Mouse (Mus musculus) cortical plate, adult 2 months (tissue): ENCODE measurements around the gene Rsrc1. TPM values are rescaled to one million over a fixed set of nuclear protein-coding genes. Genes with fewer than 3 reads are reported as not detected.

Experiments used
- H3K27ac ChIP-seq: fragments of 200-500 bp; 2 replicates; pipeline ENCODE4 v1.5.1; 2012; ENCODE audit warnings: low read length, control low read depth, inconsistent platforms; ENCODE audit not compliant: insufficient read depth
- H3K4me1 ChIP-seq: fragments of 200-500 bp; 2 replicates; pipeline ENCODE4 v1.6.1; 2011; ENCODE audit warnings: low read length; ENCODE audit not compliant: control insufficient read depth, insufficient read depth
- H3K4me3 ChIP-seq: fragments of 200-500 bp; 2 replicates; pipeline ENCODE4 v1.5.1; 2011; ENCODE audit warnings: mild to moderate bottlenecking, low read length, control low read depth; ENCODE audit not compliant: insufficient read depth
- CTCF ChIP-seq: fragments of 200-500 bp; IDR thresholded peaks from 2 replicates; pipeline ENCODE4 v1.5.1; 2011; ENCODE audit warnings: mild to moderate bottlenecking, control low read depth, low read length; ENCODE audit not compliant: insufficient read depth; ENCODE audit errors: extremely low read depth
- POLR2A ChIP-seq: fragments of 200-500 bp; IDR thresholded peaks from 2 replicates; pipeline ENCODE4 v1.6.1; 2011; ENCODE audit warnings: mild to moderate bottlenecking, low read length, control low read depth; ENCODE audit not compliant: insufficient read depth; ENCODE audit errors: extremely low read depth
- polyA plus RNA-seq: library from polyadenylated mRNA; depleted of rRNA; stranded (reverse); fragments of >200 nt; gene quantifications from 2 replicates; pipeline ENCODE4 v1.2.3, GENCODE M21; 2012; rRNA removed

The Rsrc1 gene
- 20.5 TPM in 2 replicates for polyA plus RNA-seq

DNA sequence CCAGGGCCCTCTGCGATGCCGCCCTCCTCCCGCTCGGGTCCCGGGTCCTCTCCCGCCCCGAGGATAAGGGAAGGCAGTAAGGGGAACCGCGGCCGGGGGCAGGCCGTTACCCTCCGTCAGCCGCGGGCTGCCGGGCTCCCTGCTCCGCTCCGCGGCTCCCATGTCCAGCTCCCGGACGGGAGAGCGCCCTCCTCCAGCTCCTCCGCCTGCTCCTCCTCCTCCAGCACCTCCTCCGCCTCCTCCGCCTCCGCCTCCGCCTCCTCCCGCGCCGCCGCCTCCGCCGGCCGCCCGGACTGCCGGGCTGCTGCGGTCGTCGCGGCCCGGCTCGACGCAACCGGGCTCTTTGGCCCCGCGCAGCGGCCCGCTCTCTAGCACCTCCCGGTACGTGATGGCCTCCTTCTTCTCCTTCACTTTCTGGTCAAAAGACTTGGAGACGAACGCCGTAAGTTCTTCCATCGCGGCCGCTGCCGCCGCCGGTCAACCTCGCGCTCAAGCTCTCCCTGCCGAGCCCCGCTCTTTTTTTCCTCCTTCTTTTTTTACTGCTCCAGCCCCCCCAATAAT is at the start of gene Rsrc1:
TSS of gene Rsrc1 (plus strand) at position 290 of the 561 bp plus-strand sequence.
- Histone ChIP-seq H3K4me1 (no peaks in the 10 kb centered on the region), H3K27ac (no peak within 1 kb of the TSS), H3K4me3 (no peak within 1 kb of the TSS)
- TF ChIP-seq CTCF (no peak), POLR2A (no peak)

DNA sequence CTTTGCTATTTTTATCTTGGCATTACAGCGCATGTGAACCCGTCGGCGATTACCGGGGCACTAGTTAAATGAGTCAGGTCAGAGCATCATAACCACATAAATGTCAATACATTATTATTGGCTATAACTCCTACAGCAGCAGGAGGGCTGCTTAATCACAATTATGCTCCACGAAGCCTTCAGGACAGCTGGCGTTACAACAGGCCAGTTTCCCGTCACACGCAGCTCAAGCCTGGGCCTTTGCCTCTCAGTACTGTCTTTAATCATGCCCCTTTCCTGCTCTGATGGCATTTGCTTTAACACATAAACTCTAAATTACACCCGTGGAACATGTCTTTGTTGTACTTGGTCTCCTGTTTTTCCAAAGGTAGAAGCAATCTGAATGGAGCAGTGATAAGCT is 41.5 kb upstream of the Rsrc1 start:
- no peak overlapping the region for H3K27ac ChIP-seq
- TF ChIP-seq POLR2A (no peak), CTCF (no peak)
- no peak overlapping the region for H3K4me3 ChIP-seq
- H3K4me1 ChIP-seq, result no peaks in the 10 kb centered on the region

DNA sequence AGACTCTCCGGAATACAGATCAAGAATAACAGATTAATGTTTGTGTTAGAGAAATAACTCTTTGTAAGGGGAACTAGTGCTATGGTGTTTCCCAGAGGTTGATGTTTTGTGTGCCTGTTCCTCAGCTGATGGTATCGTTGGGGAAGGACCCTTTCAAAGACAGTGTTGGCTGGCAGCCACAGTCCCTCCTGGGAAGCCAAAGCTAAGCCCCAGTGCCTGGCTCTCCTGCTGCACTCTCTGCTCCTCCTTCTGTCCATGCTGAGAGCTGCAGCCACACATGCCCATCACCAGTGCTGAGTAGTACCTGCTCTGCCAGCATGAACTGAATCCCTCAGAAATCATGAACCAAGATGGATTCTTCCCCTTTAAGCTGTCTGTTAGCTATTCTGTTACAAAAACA is 26.1 kb upstream of the Rsrc1 start:
- TF ChIP-seq CTCF (no peak), POLR2A (no peak)
- H3K4me3 ChIP-seq, result no peak overlapping the region
- no peaks in the 10 kb centered on the region for H3K4me1 ChIP-seq
- H3K27ac ChIP-seq, result no peak overlapping the region

DNA sequence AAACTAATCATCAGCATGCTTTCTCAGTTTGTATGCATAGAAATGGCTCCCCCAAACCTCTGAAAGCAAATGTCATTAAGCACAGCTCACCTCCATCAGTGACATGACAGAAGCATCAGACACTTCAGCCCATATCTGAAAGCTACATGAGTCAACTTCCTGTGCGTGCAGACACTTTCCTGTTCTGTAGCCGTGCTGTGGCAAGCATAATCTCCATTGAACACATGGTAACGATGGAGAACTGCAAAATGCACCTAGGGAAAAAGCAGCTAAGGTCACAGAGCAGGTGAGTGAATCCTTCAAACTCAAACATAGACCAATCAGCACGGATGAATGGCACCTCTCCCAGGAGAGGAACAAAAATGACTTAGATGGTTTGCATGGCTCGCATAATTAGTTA is 21.2 kb upstream of the Rsrc1 start:
- Histone ChIP-seq H3K4me3 (no peak overlapping the region), H3K27ac (no peak overlapping the region), H3K4me1 (no peaks in the 10 kb centered on the region)
- TF ChIP-seq CTCF (no peak), POLR2A (no peak)

DNA sequence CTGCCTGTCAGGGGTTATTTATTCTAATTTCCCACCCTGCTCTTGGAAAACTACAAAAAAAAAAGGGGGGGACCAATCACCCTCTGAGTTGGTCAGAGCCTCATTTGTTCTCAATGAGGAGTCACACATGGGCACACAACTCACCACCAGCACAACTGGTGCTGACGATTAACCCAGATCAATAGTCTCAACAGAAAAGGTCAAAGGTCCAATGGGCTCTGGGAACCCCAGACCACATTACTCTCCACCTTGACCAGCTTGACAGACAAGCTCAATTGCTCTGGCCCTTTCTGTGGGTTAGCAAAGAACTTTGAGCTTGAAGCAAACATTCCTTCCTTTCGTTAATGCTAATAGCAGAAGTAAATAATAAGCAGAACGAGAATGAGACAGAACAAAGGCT is 16.3 kb upstream of the Rsrc1 start:
- no peak overlapping the region for H3K4me3 ChIP-seq
- no peak overlapping the region for H3K27ac ChIP-seq
- TF ChIP-seq CTCF (no peak), POLR2A (no peak)
- no peaks in the 10 kb centered on the region for H3K4me1 ChIP-seq

DNA sequence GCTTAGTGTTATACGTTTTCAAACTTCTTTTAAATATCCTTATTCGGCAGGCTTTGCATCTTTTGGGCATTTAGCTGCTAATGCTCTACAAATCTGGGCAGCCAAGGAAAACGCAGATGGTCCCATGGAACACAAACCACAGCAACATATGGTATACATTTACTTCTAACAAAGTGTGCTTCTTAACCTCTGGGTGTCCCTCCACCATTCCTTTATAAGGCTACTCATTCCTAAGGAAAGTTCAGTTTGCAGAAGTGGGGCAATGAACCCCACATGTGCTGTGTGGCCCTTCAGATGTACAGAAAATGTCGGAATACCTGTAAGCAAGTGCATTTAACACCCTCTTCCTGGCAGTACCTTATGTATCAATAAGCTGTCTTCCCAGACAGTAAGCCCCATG is 13.7 kb upstream of the Rsrc1 start:
- TF ChIP-seq POLR2A (no peak), CTCF (no peak)
- H3K4me1 ChIP-seq, result no peaks in the 10 kb centered on the region

DNA sequence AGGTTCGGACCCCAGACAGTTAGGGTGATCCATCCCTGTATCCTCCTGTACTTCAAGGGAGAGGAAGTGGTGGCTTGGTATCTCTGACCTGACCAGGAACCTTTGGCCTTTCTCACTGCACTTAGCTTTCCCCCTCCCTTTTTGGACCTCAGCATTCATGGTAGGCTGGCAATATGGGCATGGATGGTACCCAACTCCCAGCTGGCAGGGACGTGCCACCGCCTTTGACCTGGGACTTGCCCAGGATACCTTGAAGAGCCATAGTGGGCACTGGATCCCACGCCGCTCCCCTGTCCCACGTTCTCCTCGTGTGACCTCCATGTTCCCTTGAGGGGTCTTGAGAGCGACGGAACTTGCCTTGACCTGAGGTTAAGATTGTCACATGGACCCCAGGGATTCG is 10.9 kb upstream of the Rsrc1 start:
- Histone ChIP-seq H3K4me3 (no peak overlapping the region), H3K27ac (no peak overlapping the region), H3K4me1 (no peaks in the 10 kb centered on the region)
- no peak for TF ChIP-seq POLR2A
- TF ChIP-seq CTCF, result no peak

More for the DNA sequence above, 13.7 kb upstream of the Rsrc1 start:
- Histone ChIP-seq H3K27ac (no peak overlapping the region), H3K4me3 (no peak overlapping the region)

DNA sequence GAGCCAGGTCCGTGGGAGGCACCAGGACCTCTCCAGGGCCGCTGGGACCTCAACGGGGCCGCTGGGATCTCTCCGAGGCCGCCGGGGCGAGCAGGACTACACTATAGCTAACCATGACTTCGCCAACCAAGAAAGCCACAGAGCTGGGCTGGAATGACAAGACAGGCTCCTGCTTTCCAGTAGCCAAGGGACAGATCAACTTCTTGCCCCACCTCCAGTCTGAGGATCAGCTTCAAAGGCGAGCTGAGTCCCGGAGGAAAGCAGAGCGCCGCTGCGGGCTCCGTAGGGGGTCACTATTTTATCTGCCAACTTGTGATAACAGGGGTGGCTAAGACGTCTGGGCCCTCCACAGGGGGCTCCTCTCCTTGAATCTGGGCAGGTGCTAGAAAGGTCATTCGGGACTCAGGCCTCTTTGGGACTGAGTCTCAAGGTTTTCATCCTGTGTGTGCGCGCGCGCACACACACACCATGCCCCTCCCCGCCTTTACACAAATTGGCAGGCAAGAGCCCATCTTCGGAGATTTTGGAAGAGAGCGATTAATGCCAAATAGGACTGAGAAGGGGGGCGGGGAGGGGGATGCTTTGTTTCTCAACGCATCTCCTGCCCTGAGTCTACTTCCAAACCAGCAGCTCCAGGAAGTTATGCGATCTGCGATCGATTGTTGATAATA is 10.4 kb upstream of the Rsrc1 start:
- no peak overlapping the region for H3K27ac ChIP-seq
- no peaks in the 10 kb centered on the region for H3K4me1 ChIP-seq
- TF ChIP-seq CTCF (no peak), POLR2A (no peak)
- no peak overlapping the region for H3K4me3 ChIP-seq

DNA sequence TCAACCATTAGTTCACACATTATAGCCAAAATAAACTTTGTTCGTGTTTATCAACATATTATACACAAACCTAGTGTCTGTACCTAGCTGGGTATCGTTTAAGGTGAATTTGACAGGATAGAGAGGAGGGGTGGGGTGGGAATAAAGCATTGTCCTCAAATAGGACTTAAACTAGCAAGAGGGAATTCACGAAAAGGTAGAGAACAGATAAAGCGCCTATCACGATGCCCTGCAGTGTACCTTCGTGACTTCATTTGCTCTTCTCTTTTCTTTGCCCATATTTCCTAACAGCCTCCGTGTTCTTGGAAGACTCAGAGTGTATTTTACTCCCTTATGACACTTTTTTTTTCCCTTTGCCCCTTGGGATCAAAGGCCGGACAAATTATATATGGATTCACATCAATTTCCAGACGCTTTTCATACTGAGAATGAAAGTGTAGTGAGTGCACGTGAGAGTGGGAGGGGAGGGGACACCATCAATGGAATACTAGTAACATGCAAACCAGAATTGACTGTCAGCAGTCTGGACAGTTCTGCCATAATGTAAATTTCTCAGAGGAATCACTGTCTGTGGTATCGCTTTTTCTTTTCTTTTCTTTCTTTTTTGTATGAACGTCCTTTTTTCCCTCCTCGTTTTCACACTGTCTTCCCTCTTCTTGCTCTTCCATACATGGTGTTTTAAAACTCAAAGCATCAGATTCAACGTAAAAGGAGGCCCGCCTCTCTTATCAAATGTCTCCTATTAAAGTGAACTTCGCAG is 8.8 kb upstream of the Rsrc1 start:
- no peaks in the 10 kb centered on the region for H3K4me1 ChIP-seq
- H3K27ac ChIP-seq, result no peak overlapping the region
- no peak overlapping the region for H3K4me3 ChIP-seq
- no peak for TF ChIP-seq POLR2A
- TF ChIP-seq CTCF, result no peak

DNA sequence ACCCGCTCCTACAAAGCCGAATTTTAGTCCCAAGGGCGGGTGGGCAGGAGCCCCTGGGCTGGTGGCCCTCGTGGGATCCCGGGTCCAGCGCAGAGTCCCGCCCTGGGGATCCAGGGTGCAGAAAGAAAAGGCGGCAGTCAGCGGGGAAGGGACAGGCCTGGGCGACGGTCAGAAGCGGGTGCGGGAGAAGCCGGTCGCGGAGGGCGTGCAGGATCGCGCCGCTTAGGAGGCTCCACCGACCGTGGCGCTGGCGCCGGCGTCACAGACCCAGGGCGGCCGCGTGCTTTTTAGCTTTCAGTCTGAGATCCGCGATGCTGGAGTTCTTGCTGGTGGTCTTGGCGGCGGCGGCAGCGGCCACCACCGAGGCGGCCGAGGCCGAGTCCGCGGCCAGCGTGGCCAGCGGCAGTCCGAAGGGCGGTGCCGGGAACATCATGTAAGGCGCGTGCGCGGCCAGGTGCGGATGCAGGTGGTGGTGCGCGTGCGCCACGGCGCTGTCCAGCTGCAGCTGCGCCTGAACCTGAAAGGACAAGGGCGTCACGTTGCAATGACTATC is 7.7 kb upstream of the Rsrc1 start:
- TF ChIP-seq POLR2A (no peak), CTCF (no peak)
- Histone ChIP-seq H3K27ac (no peak overlapping the region), H3K4me3 (no peak overlapping the region), H3K4me1 (no peaks in the 10 kb centered on the region)
